Mouse (Mus musculus): ENCODE measurements around the gene Ino80d. TPM values are rescaled to one million over a fixed set of nuclear protein-coding genes. Genes with fewer than 3 reads are reported as not detected.
A peak's percentile ranks its signal among the peaks of the same experiment; 100 is the strongest.

The Ino80d gene
- polyA plus RNA-seq, 1 experiment from 2014 or later, result 2.8 TPM

DNA sequence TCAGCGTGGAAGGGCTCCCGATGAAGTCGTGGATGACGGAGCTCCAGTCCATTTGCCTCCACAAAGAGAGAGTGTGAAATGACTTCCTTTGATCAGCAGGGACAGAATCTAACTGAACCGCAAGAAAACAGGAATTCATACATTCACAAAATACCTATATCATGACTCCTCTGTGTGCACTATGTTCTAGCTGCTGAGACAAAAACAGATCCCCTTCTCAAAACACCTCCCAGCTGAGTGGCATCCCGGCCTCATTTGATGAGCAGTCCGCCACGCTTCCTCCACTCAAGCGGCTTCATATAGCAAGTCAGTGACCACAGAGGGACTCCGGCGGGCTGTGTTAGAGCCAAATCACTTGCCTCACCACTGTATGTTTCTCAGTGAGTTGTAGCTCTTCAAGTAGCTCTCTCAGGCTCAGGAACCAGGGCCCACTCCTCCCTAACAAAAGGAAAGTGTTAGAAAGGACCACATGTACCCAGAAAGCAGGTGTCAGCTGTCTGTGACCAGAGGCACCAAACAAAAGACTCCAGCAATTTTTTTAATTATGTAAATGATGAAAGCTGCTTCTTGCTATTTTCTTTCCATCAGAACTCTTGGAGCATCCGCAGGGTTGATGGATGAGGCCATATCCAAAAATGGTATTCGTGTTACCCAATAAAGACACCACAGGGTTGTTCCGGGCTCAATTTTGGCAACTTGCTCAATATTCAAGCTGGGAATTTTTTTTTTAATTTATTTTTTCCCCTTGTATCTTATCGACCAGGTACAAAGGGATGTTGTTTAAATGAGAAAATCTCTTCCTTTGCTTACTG is 181.0 kb downstream of the Ino80d start:
- Histone ChIP-seq H3K27me3 (ENCODE audit: insufficient read depth, low read length) (0 out of 2 replicates have a peak, but pooled peaks cover 2% of the 10 kb centered on the region), H3K36me3 (replicated peaks; ENCODE audit: insufficient read depth, low read length) (no peaks in the 10 kb centered on the region), H3K9ac (replicated peaks) (no peak overlapping the region), H3K9me3 (ENCODE audit: low read length) (no peaks in the 10 kb centered on the region), H3K4me3 (ENCODE audit: low read depth, low read length) (no peak overlapping the region), H3K4me2 (ENCODE audit: low read depth, low read length) (no peak overlapping the region), H3K4me1 (ENCODE audit: insufficient read depth) (no peaks in the 10 kb centered on the region), H3K27ac (ENCODE audit: low read depth) (no peak overlapping the region)
- no peak for ATAC-seq
- DNase-seq, result no peak
- TF ChIP-seq CTCF (IDR thresholded peaks at IDR 0.05; ENCODE audit: low read depth), result no peak
- no peak for TF ChIP-seq EP300 (IDR thresholded peaks at IDR 0.05; ENCODE audit: low read depth)
- WGBS (ENCODE audit: insufficient replicate concordance), result 72% methylated on average over 15 of the region's 15 CpGs

DNA sequence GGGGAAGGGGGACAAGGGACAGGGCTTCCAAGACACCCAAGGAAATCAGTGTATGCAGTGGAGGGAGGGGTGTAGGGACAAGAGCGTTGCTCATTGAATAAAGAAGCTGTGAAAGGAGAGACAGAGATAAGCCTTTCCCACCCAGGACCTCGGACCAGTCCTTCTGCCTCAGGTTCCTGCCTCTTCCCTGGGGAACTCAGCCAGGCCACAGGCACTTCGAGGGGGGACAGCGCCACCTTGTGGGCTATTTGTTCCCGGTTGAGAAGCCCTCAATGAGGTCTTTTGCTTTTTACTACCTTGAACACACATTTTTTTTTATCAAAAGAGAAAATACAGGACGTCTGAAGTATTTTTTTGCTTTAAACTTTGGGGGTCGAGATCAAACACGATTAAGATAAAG is 185.0 kb downstream of the Ino80d start:
- Histone ChIP-seq H3K4me2 (ENCODE audit: low read depth, low read length) (no peak overlapping the region), H3K27me3 (ENCODE audit: insufficient read depth, low read length) (0 out of 2 replicates have a peak, but pooled peaks cover 2% of the 10 kb centered on the region), H3K9me3 (ENCODE audit: low read length) (no peaks in the 10 kb centered on the region), H3K4me1 (ENCODE audit: insufficient read depth) (no peaks in the 10 kb centered on the region), H3K36me3 (replicated peaks; ENCODE audit: insufficient read depth, low read length) (no peaks in the 10 kb centered on the region), H3K4me3 (ENCODE audit: low read depth, low read length) (no peak overlapping the region), H3K9ac (replicated peaks) (no peak overlapping the region), H3K27ac (ENCODE audit: low read depth) (no peak overlapping the region)
- ATAC-seq (no peak), DNase-seq (peak; percentile 82)
- WGBS (ENCODE audit: insufficient replicate concordance), result 3% methylated on average over 8 of the region's 8 CpGs
- TF ChIP-seq CTCF (IDR thresholded peaks at IDR 0.05; ENCODE audit: low read depth), result peak; percentile 85
- no peak for TF ChIP-seq EP300 (IDR thresholded peaks at IDR 0.05; ENCODE audit: low read depth)

DNA sequence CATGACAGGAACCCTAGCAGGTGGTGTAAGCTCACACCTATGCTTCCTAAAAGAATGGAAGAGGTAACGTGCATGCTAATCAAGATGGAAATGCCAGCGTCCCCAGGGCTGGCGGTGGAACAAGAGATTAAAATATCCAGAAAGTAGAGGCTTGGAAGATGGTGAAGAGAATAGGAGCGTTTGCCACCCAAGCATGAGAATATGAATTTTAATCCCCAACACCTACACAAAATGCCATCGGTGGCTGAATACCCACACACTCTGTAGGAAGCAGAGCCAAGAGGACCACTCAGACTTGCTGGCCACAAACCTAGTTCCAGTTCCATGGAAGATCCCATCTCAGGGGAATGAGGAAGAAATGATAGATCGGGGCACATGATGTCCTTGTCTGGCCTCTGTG is 195.2 kb downstream of the Ino80d start:
- Histone ChIP-seq H3K27me3 (ENCODE audit: insufficient read depth, low read length) (no peaks in the 10 kb centered on the region), H3K4me1 (ENCODE audit: insufficient read depth) (no peaks in the 10 kb centered on the region), H3K4me3 (ENCODE audit: low read depth, low read length) (no peak overlapping the region), H3K9ac (replicated peaks) (no peak overlapping the region), H3K4me2 (ENCODE audit: low read depth, low read length) (no peak overlapping the region), H3K27ac (ENCODE audit: low read depth) (no peak overlapping the region), H3K9me3 (ENCODE audit: low read length) (no peaks in the 10 kb centered on the region), H3K36me3 (replicated peaks; ENCODE audit: insufficient read depth, low read length) (no peaks in the 10 kb centered on the region)
- no peak for DNase-seq
- no peak for ATAC-seq
- no peak for TF ChIP-seq EP300 (IDR thresholded peaks at IDR 0.05; ENCODE audit: low read depth)
- TF ChIP-seq CTCF (IDR thresholded peaks at IDR 0.05; ENCODE audit: low read depth), result no peak
- WGBS (ENCODE audit: insufficient replicate concordance), result 78% methylated on average over 6 of the region's 6 CpGs

- ATAC-seq, result no peak
- Histone ChIP-seq H3K9ac (replicated peaks) (no peak overlapping the region), H3K4me3 (ENCODE audit: low read depth, low read length) (no peak overlapping the region), H3K4me2 (ENCODE audit: low read depth, low read length) (no peak overlapping the region), H3K36me3 (replicated peaks; ENCODE audit: insufficient read depth, low read length) (no peaks in the 10 kb centered on the region), H3K27ac (ENCODE audit: low read depth) (no peak overlapping the region), H3K27me3 (ENCODE audit: insufficient read depth, low read length) (no peaks in the 10 kb centered on the region), H3K4me1 (ENCODE audit: insufficient read depth) (no peaks in the 10 kb centered on the region), H3K9me3 (ENCODE audit: low read length) (no peaks in the 10 kb centered on the region)
- 79% methylated on average over 9 of the region's 9 CpGs for WGBS (ENCODE audit: insufficient replicate concordance)
- TF ChIP-seq CTCF (IDR thresholded peaks at IDR 0.05; ENCODE audit: low read depth), result no peak
- TF ChIP-seq EP300 (IDR thresholded peaks at IDR 0.05; ENCODE audit: low read depth), result no peak
- DNase-seq, result no peak
Measured at GRCm38 (mm10) chr1:62916609-62917008, 197.9 kb downstream of the Ino80d start.

- Histone ChIP-seq H3K27ac (ENCODE audit: low read depth) (no peak overlapping the region), H3K9me3 (ENCODE audit: low read length) (no peaks in the 10 kb centered on the region), H3K4me2 (ENCODE audit: low read depth, low read length) (no peak overlapping the region), H3K9ac (replicated peaks) (no peak overlapping the region), H3K36me3 (replicated peaks; ENCODE audit: insufficient read depth, low read length) (no peaks in the 10 kb centered on the region), H3K4me1 (ENCODE audit: insufficient read depth) (no peaks in the 10 kb centered on the region), H3K4me3 (ENCODE audit: low read depth, low read length) (no peak overlapping the region), H3K27me3 (ENCODE audit: insufficient read depth, low read length) (no peaks in the 10 kb centered on the region)
- no peak for TF ChIP-seq EP300 (IDR thresholded peaks at IDR 0.05; ENCODE audit: low read depth)
- TF ChIP-seq CTCF (IDR thresholded peaks at IDR 0.05; ENCODE audit: low read depth), result no peak
- no peak for DNase-seq
- WGBS (ENCODE audit: insufficient replicate concordance), result 78% methylated on average over 6 of the region's 6 CpGs
- no peak for ATAC-seq
Measured at GRCm38 (mm10) chr1:62914495-62914894, 200.0 kb downstream of the Ino80d start.

GRCm38 (mm10) chr1:62911426-62911825 is 203.0 kb downstream of the Ino80d start:
- Histone ChIP-seq H3K4me1 (ENCODE audit: insufficient read depth) (no peaks in the 10 kb centered on the region), H3K9ac (replicated peaks) (no peak overlapping the region), H3K36me3 (replicated peaks; ENCODE audit: insufficient read depth, low read length) (no peaks in the 10 kb centered on the region), H3K4me2 (ENCODE audit: low read depth, low read length) (no peak overlapping the region), H3K27me3 (ENCODE audit: insufficient read depth, low read length) (no peaks in the 10 kb centered on the region), H3K27ac (ENCODE audit: low read depth) (no peak overlapping the region), H3K9me3 (ENCODE audit: low read length) (no peaks in the 10 kb centered on the region), H3K4me3 (ENCODE audit: low read depth, low read length) (no peak overlapping the region)
- TF ChIP-seq EP300 (IDR thresholded peaks at IDR 0.05; ENCODE audit: low read depth), result no peak
- DNase-seq (peak; percentile 8), ATAC-seq (no peak)
- WGBS (ENCODE audit: insufficient replicate concordance), result 58% methylated on average over 7 of the region's 7 CpGs

All from liver, postnatal 0 days (tissue).